19 mouse cellular contexts compared by ENCODE assay signal in genomic region chr11:36469811-36470551, GRCm38 (mm10).
A peak's percentile ranks its signal among the peaks of the same experiment; 100 is the strongest.
DNase-seq lines count a peak whose midpoint lies in the region; ATAC-seq and TF ChIP-seq lines count a peak whose summit lies in the region.
"Had no signal": no experiment of that assay in that cellular context is flagged by ENCODE, and none has a peak within 500 bp of the region (broad histone marks: within the 10 kb centered on the region; RNA-seq: fewer than 3 reads in every experiment).

No protein-coding gene starts in this region.

- H3K4me3 ChIP-seq in forebrain, embryonic 15.5 days: no peak overlapping the region
- no peak overlapping the region for H3K4me3 ChIP-seq in forebrain, embryonic 10.5 days
- H3K4me3 ChIP-seq in hindbrain, embryonic 13.5 days: no peak overlapping the region
- H3K4me3 ChIP-seq in hindbrain, embryonic 12.5 days: no peak overlapping the region
- H3K4me3 ChIP-seq in midbrain, embryonic 14.5 days (replicated peaks; ENCODE audit: low read depth, low read length): no peak overlapping the region
- H3K4me3 ChIP-seq: embryonic facial prominence, embryonic 13.5 days; heart, embryonic 10.5 days; limb, embryonic 15.5 days had no signal

- WGBS in forebrain, embryonic 15.5 days: 21% methylated on average over 9 of the region's 9 CpGs
- WGBS in forebrain, embryonic 10.5 days: 60% methylated on average over 9 of the region's 9 CpGs
- WGBS in hindbrain, embryonic 13.5 days: 53% methylated on average over 9 of the region's 9 CpGs
- WGBS in hindbrain, embryonic 12.5 days: 62% methylated on average over 9 of the region's 9 CpGs
- WGBS in midbrain, embryonic 14.5 days: 28% methylated on average over 9 of the region's 9 CpGs

- H3K27ac ChIP-seq in forebrain, embryonic 15.5 days (replicated peaks): no peak overlapping the region
- H3K27ac ChIP-seq in forebrain, embryonic 10.5 days: no peak overlapping the region
- peak overlapping the region; percentile 25; the same call in 1 of the 2 replicates for H3K27ac ChIP-seq in hindbrain, embryonic 13.5 days
- H3K27ac ChIP-seq in hindbrain, embryonic 12.5 days: no peak overlapping the region
- H3K27ac ChIP-seq in midbrain, embryonic 14.5 days (replicated peaks; ENCODE audit: low read depth, low read length): no peak overlapping the region
- H3K27ac ChIP-seq: embryonic facial prominence, embryonic 13.5 days; heart, embryonic 10.5 days; limb, embryonic 15.5 days; macrophage had no signal

- TF ChIP-seq CTCF in brain, embryonic 14.5 days (IDR thresholded peaks at IDR 0.05; ENCODE audit: borderline replicate concordance, extremely low read depth, insufficient read depth, insufficient read length): no peak

- H3K9ac ChIP-seq in forebrain, embryonic 15.5 days (replicated peaks): no peak overlapping the region
- H3K9ac ChIP-seq in hindbrain, embryonic 13.5 days: no peak overlapping the region
- H3K9ac ChIP-seq in hindbrain, embryonic 12.5 days: no peak overlapping the region
- H3K9ac ChIP-seq in midbrain, embryonic 14.5 days (replicated peaks; ENCODE audit: low read length): no peak overlapping the region
- H3K9ac ChIP-seq: embryonic facial prominence, embryonic 13.5 days; limb, embryonic 15.5 days; liver, postnatal 0 days had no signal

- ATAC-seq in forebrain, embryonic 15.5 days (replicated peaks): peak; percentile 72
- peak; percentile 52; the same call in 1 of the 2 replicates for ATAC-seq in hindbrain, embryonic 13.5 days (ENCODE audit: low FRiP score)
- ATAC-seq in hindbrain, embryonic 12.5 days (ENCODE audit: low FRiP score): no peak
- ATAC-seq in midbrain, embryonic 14.5 days (ENCODE audit: low FRiP score, low TSS enrichment): no peak
- ATAC-seq: intestine, postnatal 0 days; liver, postnatal 0 days; Patski had no signal

- DNase-seq in forebrain, embryonic 10.5 days (ENCODE audit: extremely low spot score, low spot score): no peak
- peak; percentile 93 for DNase-seq in brain, embryonic 14.5 days (ENCODE audit: low read depth)
- DNase-seq in midbrain, embryonic 14.5 days: peak; percentile 69
- DNase-seq in adrenal gland, adult (ENCODE audit: inconsistent age in 2 of 2, low spot score in 1 of 2): no peak
- DNase-seq: cerebellum, adult 11-12 months; gastrocnemius, postnatal 10 days; kidney, postnatal 10 days; layer of hippocampus, adult 9-11 months; liver, postnatal 0 days; thymus, postnatal 14 days had no signal

- no peak overlapping the region for H3K4me2 ChIP-seq in forebrain, embryonic 15.5 days (replicated peaks)
- H3K4me2 ChIP-seq in hindbrain, embryonic 13.5 days: no peak overlapping the region
- H3K4me2 ChIP-seq in hindbrain, embryonic 12.5 days (replicated peaks): no peak overlapping the region
- no peak overlapping the region for H3K4me2 ChIP-seq in midbrain, embryonic 14.5 days (ENCODE audit: low read length)
- H3K4me2 ChIP-seq: embryonic facial prominence, embryonic 13.5 days; limb, embryonic 15.5 days had no signal

- H3K27me3 ChIP-seq in forebrain, embryonic 15.5 days: no peaks in the 10 kb centered on the region
- H3K27me3 ChIP-seq in forebrain, embryonic 10.5 days (ENCODE audit: poor library complexity, severe bottlenecking): no peaks in the 10 kb centered on the region; the same call in 1 of the 2 replicates
- H3K27me3 ChIP-seq in hindbrain, embryonic 13.5 days: no peaks in the 10 kb centered on the region
- H3K27me3 ChIP-seq in hindbrain, embryonic 12.5 days: no peaks in the 10 kb centered on the region
- H3K27me3 ChIP-seq in midbrain, embryonic 14.5 days (ENCODE audit: control insufficient read depth, insufficient read depth, low read length): no peaks in the 10 kb centered on the region
- H3K27me3 ChIP-seq: embryonic facial prominence, embryonic 13.5 days; limb, embryonic 15.5 days had no signal

- no peaks in the 10 kb centered on the region for H3K9me3 ChIP-seq in forebrain, embryonic 15.5 days
- no peaks in the 10 kb centered on the region for H3K9me3 ChIP-seq in forebrain, embryonic 10.5 days
- no peaks in the 10 kb centered on the region for H3K9me3 ChIP-seq in hindbrain, embryonic 13.5 days
- H3K9me3 ChIP-seq in hindbrain, embryonic 12.5 days (replicated peaks): no peaks in the 10 kb centered on the region
- H3K9me3 ChIP-seq in midbrain, embryonic 14.5 days (ENCODE audit: control insufficient read depth, low read length): no peaks in the 10 kb centered on the region
- H3K9me3 ChIP-seq: embryonic facial prominence, embryonic 13.5 days; heart, embryonic 10.5 days; limb, embryonic 15.5 days had no signal

- no peaks in the 10 kb centered on the region for H3K36me3 ChIP-seq in forebrain, embryonic 15.5 days
- H3K36me3 ChIP-seq in forebrain, embryonic 10.5 days (replicated peaks): no peaks in the 10 kb centered on the region
- no peaks in the 10 kb centered on the region for H3K36me3 ChIP-seq in hindbrain, embryonic 13.5 days
- H3K36me3 ChIP-seq in hindbrain, embryonic 12.5 days: no peaks in the 10 kb centered on the region
- no peaks in the 10 kb centered on the region for H3K36me3 ChIP-seq in midbrain, embryonic 14.5 days (ENCODE audit: control insufficient read depth, insufficient read depth, low read length)
- H3K36me3 ChIP-seq: embryonic facial prominence, embryonic 13.5 days; heart, embryonic 10.5 days; limb, embryonic 15.5 days had no signal

- TF ChIP-seq POLR2A in brain, embryonic 14.5 days (IDR thresholded peaks at IDR 0.05; ENCODE audit: borderline replicate concordance, extremely low read depth, insufficient read depth, insufficient read length, poor library complexity, severe bottlenecking): no peak

- peaks cover 32% of the 10 kb centered on the region for H3K4me1 ChIP-seq in forebrain, embryonic 15.5 days
- H3K4me1 ChIP-seq in forebrain, embryonic 10.5 days: peaks cover 33% of the 10 kb centered on the region
- H3K4me1 ChIP-seq in hindbrain, embryonic 13.5 days (replicated peaks): peaks cover 30% of the 10 kb centered on the region
- no peaks in the 10 kb centered on the region for H3K4me1 ChIP-seq in hindbrain, embryonic 12.5 days
- peaks cover 17% of the 10 kb centered on the region for H3K4me1 ChIP-seq in midbrain, embryonic 14.5 days (ENCODE audit: control insufficient read depth, insufficient read depth, low read length)
- H3K4me1 ChIP-seq: embryonic facial prominence, embryonic 13.5 days had no signal

Comparison
In these comparisons a context has a peak if more than half of its experiments do, and no peak if none do; other contexts are left out.
1. ATAC-seq: peak in forebrain, embryonic 15.5 days (single experiment) and hindbrain, embryonic 13.5 days (single experiment); none in hindbrain, embryonic 12.5 days (single experiment) and midbrain, embryonic 14.5 days (single experiment).
2. DNase-seq: peak in brain, embryonic 14.5 days (single experiment) and midbrain, embryonic 14.5 days (single experiment); none in forebrain, embryonic 10.5 days (single experiment) and adrenal gland, adult (0 of 2).